Mouse (Mus musculus): ENCODE data around the gene Vmn1r232.

Gene Vmn1r232

DNA sequence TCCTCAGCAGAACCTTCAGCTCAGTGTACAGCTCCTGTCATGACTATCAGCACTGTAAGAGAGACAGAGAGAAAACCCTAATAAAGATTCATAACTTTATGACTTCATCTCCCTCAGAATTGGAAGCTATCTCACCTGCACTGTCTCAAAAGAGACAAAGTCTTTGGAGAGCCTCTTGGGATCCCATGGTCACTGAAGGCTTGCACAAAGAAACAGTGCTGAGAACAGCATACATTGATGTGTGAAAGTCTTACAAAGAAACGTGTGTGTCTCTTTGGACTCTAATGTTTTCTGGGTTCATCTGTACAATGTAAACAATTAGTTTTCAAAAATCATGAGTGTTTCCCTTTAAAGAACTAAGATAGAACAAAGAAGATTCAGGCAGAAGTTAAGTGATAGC, at the start of gene Vmn1r232:
Gene Vmn1r232, minus strand, starts transcription at position 101 of the 400 bp plus-strand sequence.
- no peak for DNase-seq

DNA sequence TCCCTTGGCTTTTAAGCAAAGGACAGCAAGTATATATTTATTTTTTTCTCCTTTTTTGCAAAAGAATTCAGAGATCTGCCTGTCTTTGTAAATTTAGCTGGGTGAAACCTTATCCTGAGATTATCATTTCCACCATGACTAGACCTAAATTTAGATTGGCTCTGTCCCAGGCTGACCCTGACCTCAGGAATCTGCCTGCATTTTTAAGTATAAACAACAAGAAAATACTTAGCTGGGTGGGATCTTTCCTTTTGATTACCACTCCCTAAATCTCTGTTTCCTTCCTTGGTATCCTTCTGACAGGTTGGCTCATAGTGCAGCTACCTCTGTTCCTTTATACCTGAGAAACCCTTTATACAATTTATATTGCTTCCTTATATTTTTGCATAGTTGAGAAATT, 47.2 kb upstream of the Vmn1r232 start:
- no peak for DNase-seq

DNA sequence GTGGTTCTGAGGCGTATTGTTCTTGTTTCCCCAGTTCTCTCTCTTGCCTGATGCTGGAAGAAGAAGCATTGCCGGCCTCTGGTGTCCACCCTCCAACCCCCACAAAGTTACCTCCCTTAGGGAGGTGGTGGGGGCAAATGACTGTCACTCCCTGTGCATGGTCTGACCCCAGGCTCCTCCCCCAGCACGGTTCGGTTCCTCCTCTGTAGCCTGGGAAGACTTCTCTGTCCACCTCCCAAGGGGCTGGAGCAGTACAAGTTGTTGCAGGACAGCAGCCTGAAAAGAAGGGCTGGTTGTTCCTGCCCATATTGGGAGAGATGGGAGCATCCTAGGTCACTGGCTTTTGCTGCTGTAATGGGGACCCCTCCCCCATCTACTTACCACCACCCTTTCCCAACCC, 45.9 kb upstream of the Vmn1r232 start:
- no peak for DNase-seq

GRCm38 (mm10) chr17:20960386-20960785, 40.9 kb upstream of the Vmn1r232 start:
- no peak for DNase-seq

- DNase-seq, result no peak
Observed at GRCm38 (mm10) chr17:20946636-20947035, 27.1 kb upstream of the Vmn1r232 start.

- peak; percentile 33 for DNase-seq
Observed at GRCm38 (mm10) chr17:20946026-20946565, 26.6 kb upstream of the Vmn1r232 start.

DNA sequence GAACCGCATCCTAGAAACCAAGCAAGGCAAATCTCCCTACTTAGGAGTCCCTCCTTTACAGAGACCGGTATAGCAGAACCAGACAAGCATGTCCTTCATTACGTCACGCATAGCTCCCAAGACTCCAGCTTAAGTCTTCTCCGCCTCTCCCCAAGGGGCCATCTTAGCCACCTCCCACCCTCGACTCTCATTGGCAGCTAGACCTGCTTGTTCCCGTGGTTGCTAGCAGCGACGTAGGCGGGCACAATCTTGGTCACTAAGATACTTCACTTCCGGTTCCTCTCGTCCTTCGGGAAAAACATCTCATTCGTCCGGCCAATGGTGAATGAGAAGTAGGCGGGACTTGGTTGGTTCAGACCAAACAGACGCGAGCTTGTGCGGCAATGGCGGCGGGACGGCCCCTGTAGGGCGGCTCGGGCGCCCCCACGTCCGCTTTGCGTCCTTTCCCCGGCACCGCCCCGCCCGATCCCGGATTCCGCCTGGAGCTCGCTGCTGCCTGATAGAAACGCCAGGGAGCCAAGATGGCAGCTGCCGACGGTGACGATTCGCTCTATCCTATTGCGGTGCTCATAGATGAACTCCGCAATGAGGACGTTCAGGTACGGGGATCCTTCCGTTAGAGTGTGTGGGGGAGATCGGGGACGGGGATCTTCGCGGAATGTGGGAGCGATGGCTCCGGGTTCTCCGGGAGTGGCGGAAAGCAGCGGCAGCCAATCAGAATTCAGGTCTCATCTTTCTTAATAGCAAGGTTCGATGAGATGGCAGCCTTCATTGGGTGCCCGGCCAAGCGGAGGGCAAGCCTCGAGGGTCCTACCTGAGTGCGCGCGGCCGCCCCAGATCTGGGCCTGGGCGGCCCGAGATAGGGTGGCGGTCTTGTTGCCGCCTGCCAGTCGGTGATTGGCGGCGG, 25.7 kb upstream of the Vmn1r232 start, which contains the start of gene Ppp2r1a:
Gene Ppp2r1a, plus strand, starts transcription at position 327 of the 907 bp plus-strand sequence.
- peak; percentile 98 for DNase-seq

DNA sequence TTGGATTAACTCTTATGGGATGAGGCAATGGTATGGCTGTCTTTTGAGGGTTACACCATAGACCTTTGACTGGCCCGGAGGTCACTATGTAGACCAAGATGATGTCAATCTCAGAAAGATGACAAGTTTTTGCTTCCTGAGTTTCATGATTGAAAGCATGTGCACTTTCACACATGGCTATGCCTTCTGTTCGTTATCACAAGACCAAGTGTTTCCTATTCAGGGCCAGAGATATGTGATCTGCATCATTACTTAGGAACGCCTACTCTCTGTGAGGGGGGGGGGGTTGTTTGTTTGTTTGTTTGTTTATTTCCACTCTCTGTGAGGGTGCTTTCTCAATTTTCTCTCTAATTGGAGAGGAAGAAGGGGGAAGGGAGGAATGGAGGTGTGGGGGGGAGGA, 24.7 kb upstream of the Vmn1r232 start:
- DNase-seq, result no peak

DNA sequence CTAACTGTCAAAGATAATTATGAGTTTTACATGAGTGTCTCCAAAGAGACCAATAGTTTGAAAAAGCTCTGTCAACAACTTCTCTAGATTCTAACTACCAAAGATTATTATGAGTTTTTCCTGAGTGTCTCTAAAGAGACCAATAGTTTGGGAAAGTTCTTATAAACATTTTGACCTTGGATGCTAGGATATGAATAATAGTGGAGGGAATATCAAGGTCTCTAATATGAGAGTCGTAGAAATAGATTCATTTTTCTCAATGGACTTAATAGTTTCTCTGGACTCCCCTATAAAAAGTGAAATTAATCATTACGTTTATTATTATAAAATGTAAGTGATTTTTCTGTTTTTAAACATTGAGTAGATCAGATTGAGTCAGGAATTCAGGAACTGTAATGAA, 14.5 kb downstream of the Vmn1r232 start, which contains the start of gene Vmn1r231:
Gene Vmn1r231, minus strand, starts transcription at position 101 of the 400 bp plus-strand sequence.
- no peak for DNase-seq
